Mouse (Mus musculus) embryonic facial prominence, embryonic 11.5 days (tissue): ENCODE measurements around the gene Tnfsf15. TPM values are rescaled to one million over a fixed set of nuclear protein-coding genes. Genes with fewer than 3 reads are reported as not detected.
A peak's percentile ranks its signal among the peaks of the same experiment; 100 is the strongest.

Source experiments
- ATAC-seq: fragments of 200-750 bp; cut with Nextera tagmentation; replicated peaks from 2 replicates; pipeline ENCODE4 v1.8.0; 2017; ENCODE audit warnings: low read depth; ENCODE audit not compliant: insufficient number of reproducible peaks, low FRiP score, low TSS enrichment
- DNase-seq: peaks from one replicate; pipeline ENCODE4 v3.0.0-alpha.2; 2015; ENCODE audit warnings: low spot score
- H3K27ac ChIP-seq: fragments of 300-500 bp; sonication (generic); replicated peaks from 2 replicates; pipeline ENCODE4 v1.5.1; 2014; ENCODE audit warnings: mild to moderate bottlenecking, low read depth, low read length, control low read depth
- H3K27me3 ChIP-seq: fragments of 300-500 bp; sonication (generic); 2 replicates; pipeline ENCODE4 v1.6.1; 2014; ENCODE audit warnings: mild to moderate bottlenecking, low read length, moderate library complexity, mixed read lengths; ENCODE audit not compliant: control insufficient read depth, insufficient read depth
- H3K36me3 ChIP-seq: fragments of 300-500 bp; sonication (generic); replicated peaks from 2 replicates; pipeline ENCODE4 v1.6.1; 2014; ENCODE audit warnings: low read depth, mild to moderate bottlenecking, low read length, moderate library complexity, mixed read lengths; ENCODE audit not compliant: control insufficient read depth, insufficient read depth
- H3K4me1 ChIP-seq: fragments of 300-500 bp; sonication (generic); 2 replicates; pipeline ENCODE4 v1.6.1; 2014; ENCODE audit warnings: low read length, mixed read lengths; ENCODE audit not compliant: control insufficient read depth, insufficient read depth
- H3K4me2 ChIP-seq: fragments of 300-500 bp; sonication (generic); 2 replicates; pipeline ENCODE4 v1.6.1; 2014; ENCODE audit warnings: low read depth, mild to moderate bottlenecking, control low read depth, low read length, moderate library complexity
- H3K4me3 ChIP-seq: fragments of 300-500 bp; sonication (generic); 2 replicates; pipeline ENCODE4 v1.5.1; 2014; ENCODE audit warnings: low read depth, low read length, control low read depth
- H3K9ac ChIP-seq: fragments of 300-500 bp; sonication (generic); replicated peaks from 2 replicates; pipeline ENCODE4 v1.6.1; 2014; ENCODE audit warnings: mild to moderate bottlenecking, control low read depth, low read length
- H3K9me3 ChIP-seq: fragments of 300-500 bp; sonication (generic); replicated peaks from 2 replicates; pipeline ENCODE4 v1.6.1; 2016; ENCODE audit warnings: mild to moderate bottlenecking, low read length, inconsistent platforms, mixed read lengths; ENCODE audit not compliant: control insufficient read depth
- WGBS: fragments of 180-500 bp; shearing (Covaris S2); extraction: QIAGEN DNeasy Blood & Tissue Kit; methylation state at CpG from one replicate; pipeline ENCODE4 v1.1.7; 2014; 5-methylcytosine and 5-hydroxymethylcytosine counted together
- polyA plus RNA-seq: library from polyadenylated mRNA; unstranded; fragments of >200 nt; fragmentation: Nextera tagmentation; extraction: Ambion mirVana; gene quantifications from 2 replicates; pipeline ENCODE4 v1.2.1, GENCODE M21; 2014

The Tnfsf15 gene
- polyA plus RNA-seq, 1 experiment from 2014 or later: 0.06 TPM

GRCm38 (mm10) chr4:63686157-63686556 lies 58.8 kb downstream of the Tnfsf15 start:
- DNase-seq (peak; percentile 67), ATAC-seq (no peak)
- Histone ChIP-seq H3K4me3 (no peak overlapping the region), H3K27ac (no peak overlapping the region), H3K36me3 (no peaks in the 10 kb centered on the region), H3K4me2 (no peak overlapping the region), H3K27me3 (no peaks in the 10 kb centered on the region), H3K9me3 (no peaks in the 10 kb centered on the region), H3K9ac (no peak overlapping the region), H3K4me1 (no peaks in the 10 kb centered on the region)

GRCm38 (mm10) chr4:63685253-63685525 lies 59.7 kb downstream of the Tnfsf15 start:
- no peaks in the 10 kb centered on the region for H3K27me3 ChIP-seq
- no peak for ATAC-seq
- H3K4me3 ChIP-seq: no peak overlapping the region
- no peaks in the 10 kb centered on the region for H3K9me3 ChIP-seq
- no peaks in the 10 kb centered on the region for H3K4me1 ChIP-seq
- WGBS: 71% methylated on average over 4 of the region's 4 CpGs
- no peak for DNase-seq
- no peak overlapping the region for H3K9ac ChIP-seq
- H3K36me3 ChIP-seq: no peaks in the 10 kb centered on the region
- H3K27ac ChIP-seq: no peak overlapping the region
- H3K4me2 ChIP-seq: no peak overlapping the region

- Histone ChIP-seq H3K9ac (no peak overlapping the region), H3K36me3 (no peaks in the 10 kb centered on the region), H3K4me3 (no peak overlapping the region), H3K27ac (no peak overlapping the region), H3K4me1 (no peaks in the 10 kb centered on the region), H3K27me3 (no peaks in the 10 kb centered on the region), H3K4me2 (no peak overlapping the region), H3K9me3 (no peaks in the 10 kb centered on the region)
- no peak for DNase-seq
- no peak for ATAC-seq
- WGBS: 89% methylated on average over 10 of the region's 10 CpGs
Observed at GRCm38 (mm10) chr4:63684412-63685252, 60.3 kb downstream of the Tnfsf15 start.

- Histone ChIP-seq H3K9me3 (no peaks in the 10 kb centered on the region), H3K4me3 (no peak overlapping the region), H3K9ac (no peak overlapping the region), H3K36me3 (no peaks in the 10 kb centered on the region), H3K27me3 (no peaks in the 10 kb centered on the region), H3K4me2 (no peak overlapping the region), H3K27ac (no peak overlapping the region), H3K4me1 (no peaks in the 10 kb centered on the region)
- no peak for ATAC-seq
- 88% methylated on average over 6 of the region's 6 CpGs for WGBS
- DNase-seq: no peak
Observed at GRCm38 (mm10) chr4:63683716-63684115, 61.2 kb downstream of the Tnfsf15 start.

- H3K27ac ChIP-seq: no peak overlapping the region
- no peaks in the 10 kb centered on the region for H3K9me3 ChIP-seq
- ATAC-seq (no peak), DNase-seq (no peak)
- H3K36me3 ChIP-seq: no peaks in the 10 kb centered on the region
- H3K27me3 ChIP-seq: no peaks in the 10 kb centered on the region
- no peak overlapping the region for H3K4me2 ChIP-seq
- 88% methylated on average over 11 of the region's 11 CpGs for WGBS
- no peak overlapping the region for H3K9ac ChIP-seq
- no peak overlapping the region for H3K4me3 ChIP-seq
- H3K4me1 ChIP-seq: no peaks in the 10 kb centered on the region
Observed at GRCm38 (mm10) chr4:63683056-63683455, 61.9 kb downstream of the Tnfsf15 start.

- no peak for ATAC-seq
- no peak overlapping the region for H3K9ac ChIP-seq
- no peaks in the 10 kb centered on the region for H3K9me3 ChIP-seq
- no peaks in the 10 kb centered on the region for H3K27me3 ChIP-seq
- no peak overlapping the region for H3K4me2 ChIP-seq
- WGBS: 71% methylated on average over 2 of the region's 2 CpGs
- no peaks in the 10 kb centered on the region for H3K4me1 ChIP-seq
- no peak for DNase-seq
- H3K36me3 ChIP-seq: no peaks in the 10 kb centered on the region
- H3K27ac ChIP-seq: no peak overlapping the region
- H3K4me3 ChIP-seq: no peak overlapping the region
Observed at GRCm38 (mm10) chr4:63682441-63682840, 62.5 kb downstream of the Tnfsf15 start.

- WGBS: 91% methylated on average over 3 of the region's 3 CpGs
- Histone ChIP-seq H3K4me2 (no peak overlapping the region), H3K9me3 (no peaks in the 10 kb centered on the region), H3K36me3 (no peaks in the 10 kb centered on the region), H3K4me3 (no peak overlapping the region), H3K4me1 (no peaks in the 10 kb centered on the region), H3K9ac (no peak overlapping the region), H3K27ac (no peak overlapping the region), H3K27me3 (no peaks in the 10 kb centered on the region)
- DNase-seq (no peak), ATAC-seq (no peak)
Observed at GRCm38 (mm10) chr4:63681557-63681956, 63.4 kb downstream of the Tnfsf15 start.
